Mouse (Mus musculus) cortical plate, adult 2 months (tissue): ENCODE results near the gene Sall4.

Experiments
- CTCF ChIP-seq: fragments of 200-500 bp; IDR thresholded peaks from 2 replicates; pipeline ENCODE4 v1.5.1; 2011; ENCODE audit warnings: mild to moderate bottlenecking, control low read depth, low read length; ENCODE audit not compliant: insufficient read depth; ENCODE audit errors: extremely low read depth
- POLR2A ChIP-seq: fragments of 200-500 bp; IDR thresholded peaks from 2 replicates; pipeline ENCODE4 v1.6.1; 2011; ENCODE audit warnings: mild to moderate bottlenecking, low read length, control low read depth; ENCODE audit not compliant: insufficient read depth; ENCODE audit errors: extremely low read depth

DNA sequence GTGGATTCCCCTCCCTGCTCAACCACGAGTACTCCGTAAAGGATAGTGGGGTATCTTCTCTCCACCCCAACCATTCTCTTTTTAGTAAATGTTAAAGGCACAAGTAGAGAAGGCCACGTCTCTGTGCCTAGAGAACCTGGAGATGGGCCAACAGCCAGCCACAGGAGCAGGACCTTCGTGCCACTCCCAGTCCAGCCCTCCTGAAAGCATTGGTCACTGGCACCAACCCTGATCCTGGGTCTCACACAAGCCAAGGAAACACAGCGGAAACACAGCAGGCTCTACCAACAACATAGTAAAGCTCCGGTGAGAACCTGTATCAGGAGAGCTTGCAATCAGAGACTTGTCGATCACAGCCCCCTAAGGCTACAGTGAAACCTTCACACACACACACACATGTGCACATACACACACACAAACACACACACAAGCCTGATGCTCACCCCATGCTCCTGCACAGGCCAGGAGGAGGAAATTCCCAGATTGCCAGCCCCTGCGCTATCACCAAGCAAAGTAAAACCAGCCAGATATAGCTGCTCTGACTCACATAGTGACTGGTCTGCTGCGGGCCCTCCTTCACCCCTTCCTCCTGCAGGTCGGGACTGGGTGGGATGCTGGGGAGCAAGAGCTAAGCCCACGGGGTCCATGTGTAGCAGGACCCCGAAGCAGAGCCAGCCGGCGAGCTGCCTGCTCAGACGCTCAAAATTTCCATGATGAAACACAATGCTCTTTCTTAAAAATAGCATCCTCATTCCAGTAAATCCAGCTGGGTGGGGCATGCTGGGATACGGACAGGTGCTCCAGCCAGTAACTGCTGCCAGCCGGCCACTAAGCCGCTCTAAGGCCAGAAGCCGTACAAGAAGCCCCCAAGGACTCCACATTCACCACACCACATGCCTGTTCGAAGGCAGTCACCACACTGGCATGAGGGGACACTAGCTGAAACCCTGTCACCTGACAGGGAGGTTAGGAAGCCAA lies 55.3 kb downstream of the Sall4 start:
- no peak for TF ChIP-seq POLR2A
- TF ChIP-seq CTCF = no peak
